Mouse (Mus musculus) limb, embryonic 14.5 days (tissue): ENCODE data around the gene Irf2bp2. TPM values are rescaled to one million over a fixed set of nuclear protein-coding genes. Genes with fewer than 3 reads are reported as not detected.

Experiments used
- ATAC-seq: fragments of 200-750 bp; cut with Nextera tagmentation; 2 replicates; pipeline ENCODE4 v1.8.0; 2017; ENCODE audit warnings: low read depth, moderate number of reproducible peaks, moderate TSS enrichment; ENCODE audit not compliant: low FRiP score
- DNase-seq: peaks from one replicate; pipeline ENCODE4 v3.0.0-alpha.2; 2015; ENCODE audit warnings: low spot score
- H3K27ac ChIP-seq: fragments of 300-500 bp; sonication (generic); replicated peaks from 2 replicates; pipeline ENCODE4 v1.5.1; 2014; ENCODE audit warnings: low read depth, mild to moderate bottlenecking, low read length, moderate library complexity, mixed read lengths
- H3K27me3 ChIP-seq: fragments of 300-500 bp; sonication (generic); 2 replicates; pipeline ENCODE4 v1.6.1; 2014; ENCODE audit warnings: low read length, mixed read lengths; ENCODE audit not compliant: control insufficient read depth, insufficient read depth
- H3K36me3 ChIP-seq: fragments of 300-500 bp; sonication (generic); 2 replicates; pipeline ENCODE4 v1.6.1; 2014; ENCODE audit warnings: mild to moderate bottlenecking, low read length, moderate library complexity, mixed read lengths; ENCODE audit not compliant: control insufficient read depth, insufficient read depth
- H3K4me1 ChIP-seq: fragments of 300-500 bp; sonication (generic); 2 replicates; pipeline ENCODE4 v1.6.1; 2014; ENCODE audit warnings: antibody characterized with exemption, low read length, mixed read lengths; ENCODE audit not compliant: control insufficient read depth, insufficient read depth
- H3K4me2 ChIP-seq: fragments of 300-500 bp; sonication (generic); replicated peaks from 2 replicates; pipeline ENCODE4 v1.6.1; 2014; ENCODE audit warnings: low read depth, mild to moderate bottlenecking, low read length, moderate library complexity; ENCODE audit not compliant: severe bottlenecking
- H3K4me3 ChIP-seq: fragments of 300-500 bp; sonication (generic); replicated peaks from 2 replicates; pipeline ENCODE4 v1.5.1; 2014; ENCODE audit warnings: low read length
- H3K9ac ChIP-seq: fragments of 300-500 bp; sonication (generic); 2 replicates; pipeline ENCODE4 v1.6.1; 2014; ENCODE audit warnings: mild to moderate bottlenecking, low read depth, low read length, moderate library complexity; ENCODE audit not compliant: severe bottlenecking
- H3K9me3 ChIP-seq: fragments of 300-500 bp; sonication (generic); 2 replicates; pipeline ENCODE4 v1.6.1; 2016; ENCODE audit warnings: low read length; ENCODE audit not compliant: control insufficient read depth
- POLR2A ChIP-seq: fragments of 200-500 bp; IDR thresholded peaks from 2 replicates; pipeline ENCODE4 v1.8.0; 2012; ENCODE audit warnings: inconsistent platforms, mild to moderate bottlenecking, moderate library complexity, borderline replicate concordance; ENCODE audit not compliant: insufficient read depth, insufficient read length; ENCODE audit errors: extremely low read depth
- WGBS: fragments of 180-500 bp; shearing (Covaris S2); extraction: QIAGEN DNeasy Blood & Tissue Kit; methylation state at CpG from one replicate; pipeline ENCODE4 v1.1.7; 2014; 5-methylcytosine and 5-hydroxymethylcytosine counted together
- polyA plus RNA-seq, 2 experiments: library from polyadenylated mRNA; depleted of rRNA in 1 of 2; stranded (reverse) in 1 of 2; unstranded in 1 of 2; fragments of >200 nt; fragmentation: Nextera tagmentation in 1 of 2; extraction: Ambion mirVana in 1 of 2; gene quantifications; 2 replicates each; pipeline versions ENCODE4 v1.2.1 to v1.2.3; 2012 to 2014

The Irf2bp2 gene
- polyA plus RNA-seq, 2 experiments = 10.1 to 44.5 TPM

DNA sequence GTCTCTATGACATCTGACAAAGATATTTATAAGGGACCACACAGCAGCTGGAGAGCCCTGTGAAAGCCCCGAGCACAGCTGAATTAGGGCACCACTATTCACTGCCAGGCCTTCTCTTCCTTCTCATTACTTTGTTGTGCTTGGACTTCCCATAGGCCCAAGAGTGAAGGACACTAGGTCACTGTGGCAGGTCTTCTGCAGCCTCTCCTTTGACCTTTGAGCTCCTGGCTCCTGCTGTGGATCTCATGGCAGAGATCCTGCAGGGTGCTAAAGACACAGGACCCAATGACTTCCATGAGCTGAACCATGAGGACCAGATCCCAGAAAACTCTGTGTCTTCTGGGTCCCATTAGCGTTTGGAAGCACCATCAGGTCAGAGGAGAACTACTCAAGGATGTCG lies 15.1 kb downstream of the Irf2bp2 start:
- ATAC-seq (no peak), DNase-seq (no peak)
- TF ChIP-seq POLR2A = no peak
- H3K4me2 ChIP-seq = no peak overlapping the region
- 84% methylated on average over 3 of the region's 3 CpGs for WGBS
- no peaks in the 10 kb centered on the region for H3K9me3 ChIP-seq
- H3K36me3 ChIP-seq = no peaks in the 10 kb centered on the region
- H3K4me1 ChIP-seq = peaks cover 7% of the 10 kb centered on the region; the same call in 1 of the 2 replicates
- H3K27ac ChIP-seq = no peak overlapping the region
- no peak overlapping the region for H3K4me3 ChIP-seq
- no peak overlapping the region for H3K9ac ChIP-seq
- no peaks in the 10 kb centered on the region for H3K27me3 ChIP-seq

DNA sequence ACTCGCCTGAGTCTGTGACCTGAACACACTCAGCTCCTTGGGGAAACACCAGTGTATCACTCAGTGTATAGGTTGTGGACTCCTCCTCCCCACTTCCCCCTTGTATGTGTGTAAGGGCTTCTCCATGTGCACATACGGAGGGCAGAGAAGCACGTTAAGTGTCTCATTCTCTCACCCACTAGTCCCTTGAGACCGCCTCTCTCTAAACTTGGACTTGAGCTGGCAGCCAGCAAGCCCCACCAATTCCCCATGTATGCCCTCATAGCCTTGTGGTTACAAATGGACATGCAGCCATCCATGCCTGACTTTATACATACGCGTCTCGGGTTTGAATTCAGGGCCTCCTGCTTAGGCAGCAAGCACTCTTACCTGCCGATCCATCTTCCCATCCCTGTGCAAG lies 16.9 kb downstream of the Irf2bp2 start:
- Histone ChIP-seq H3K4me1 (no peaks in the 10 kb centered on the region), H3K36me3 (no peaks in the 10 kb centered on the region), H3K27ac (no peak overlapping the region), H3K9ac (no peak overlapping the region), H3K9me3 (no peaks in the 10 kb centered on the region), H3K4me2 (no peak overlapping the region), H3K4me3 (no peak overlapping the region), H3K27me3 (no peaks in the 10 kb centered on the region)
- ATAC-seq (no peak), DNase-seq (no peak)
- no peak for TF ChIP-seq POLR2A
- 82% methylated on average over 8 of the region's 8 CpGs for WGBS

DNA sequence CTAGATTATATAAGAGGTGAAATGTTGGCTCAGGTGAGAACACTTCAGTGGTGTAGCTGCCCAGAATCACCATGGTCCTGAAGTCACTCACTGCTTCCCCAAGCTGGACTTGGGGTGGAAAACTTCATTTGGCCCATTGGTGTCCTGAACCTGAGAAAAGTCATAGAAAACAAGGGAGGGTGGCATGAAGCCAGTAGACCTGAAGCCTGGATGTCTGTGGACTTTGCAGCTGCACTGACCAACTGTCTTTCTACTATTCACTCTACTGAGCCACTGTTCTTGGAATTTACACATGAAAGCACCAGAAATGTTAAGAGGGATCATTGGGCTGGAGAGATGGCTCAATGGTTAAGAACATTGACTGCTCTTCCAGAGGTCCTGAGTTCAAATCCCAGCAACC lies 17.7 kb downstream of the Irf2bp2 start:
- H3K27me3 ChIP-seq = no peaks in the 10 kb centered on the region
- no peak for DNase-seq
- H3K4me2 ChIP-seq = no peak overlapping the region
- no peaks in the 10 kb centered on the region for H3K36me3 ChIP-seq
- no peaks in the 10 kb centered on the region for H3K9me3 ChIP-seq
- TF ChIP-seq POLR2A = no peak
- H3K4me1 ChIP-seq = no peaks in the 10 kb centered on the region
- H3K9ac ChIP-seq = no peak overlapping the region
- no peak for ATAC-seq
- H3K4me3 ChIP-seq = no peak overlapping the region
- H3K27ac ChIP-seq = no peak overlapping the region

DNA sequence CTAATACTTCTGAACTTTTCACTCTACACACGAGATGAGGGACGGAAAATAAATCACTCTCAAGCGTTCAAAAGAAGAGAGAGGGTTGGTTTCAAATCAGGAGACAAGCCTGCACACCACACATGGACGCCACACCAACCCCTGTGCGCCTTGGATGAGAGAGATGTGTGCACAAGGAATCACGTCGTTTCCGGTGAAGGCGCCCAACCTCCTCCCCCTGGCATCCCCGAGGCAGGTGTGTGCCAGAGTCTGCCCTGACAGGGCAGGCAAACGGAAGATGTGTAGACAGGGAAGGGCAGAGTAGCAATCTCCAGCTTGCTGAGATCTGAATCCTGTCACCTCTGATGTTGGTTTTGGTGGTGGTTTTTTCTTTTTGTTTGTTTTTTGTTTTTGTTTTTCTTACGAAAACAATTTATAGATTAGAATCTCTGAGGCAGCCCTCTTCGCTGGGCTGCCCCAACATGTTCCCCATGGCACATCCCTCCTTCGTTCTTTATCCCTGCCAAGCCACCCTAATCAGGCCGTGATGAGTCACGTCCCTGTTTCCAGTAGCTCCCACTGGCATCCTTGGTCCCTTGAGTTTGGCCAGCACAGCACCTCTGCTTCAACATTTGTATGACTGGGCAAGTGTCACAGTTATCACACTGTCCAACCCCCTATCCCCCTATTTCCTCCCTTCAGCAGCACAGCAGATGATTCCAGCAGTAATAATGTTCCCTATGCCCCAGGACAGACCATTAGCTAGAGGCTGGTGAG lies 18.7 kb downstream of the Irf2bp2 start:
- no peaks in the 10 kb centered on the region for H3K9me3 ChIP-seq
- no peak for TF ChIP-seq POLR2A
- no peaks in the 10 kb centered on the region for H3K27me3 ChIP-seq
- no peaks in the 10 kb centered on the region for H3K36me3 ChIP-seq
- no peak overlapping the region for H3K4me3 ChIP-seq
- H3K9ac ChIP-seq = no peak overlapping the region
- H3K4me1 ChIP-seq = peaks cover 3% of the 10 kb centered on the region; the same call in 1 of the 2 replicates
- no peak overlapping the region for H3K27ac ChIP-seq
- no peak for ATAC-seq
- H3K4me2 ChIP-seq = no peak overlapping the region
- no peak for DNase-seq
- 80% methylated on average over 16 of the region's 16 CpGs for WGBS

DNA sequence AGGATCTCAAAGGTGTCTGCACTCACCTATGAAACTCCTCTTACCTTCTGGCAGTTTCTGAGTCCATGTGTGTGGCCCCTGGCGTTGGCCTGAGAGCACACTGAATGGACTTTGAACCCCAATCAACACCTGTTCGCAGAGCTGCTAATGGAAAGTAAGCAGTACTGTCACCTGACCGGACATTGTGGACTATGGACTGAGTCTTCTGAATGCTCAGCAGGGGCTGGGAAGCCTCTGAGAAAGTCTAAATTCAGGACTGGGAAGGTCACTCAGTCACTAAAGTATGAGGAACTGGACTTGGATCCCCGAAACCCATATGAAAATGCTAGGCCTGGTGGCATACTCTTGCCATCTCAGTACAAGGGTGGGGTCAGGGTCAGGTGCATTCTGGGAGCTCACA lies 19.9 kb downstream of the Irf2bp2 start:
- Histone ChIP-seq H3K9me3 (no peaks in the 10 kb centered on the region), H3K36me3 (no peaks in the 10 kb centered on the region), H3K4me3 (no peak overlapping the region), H3K4me2 (no peak overlapping the region), H3K9ac (no peak overlapping the region), H3K4me1 (peaks cover 6% of the 10 kb centered on the region; the same call in 1 of the 2 replicates), H3K27me3 (no peaks in the 10 kb centered on the region), H3K27ac (no peak overlapping the region)
- 86% methylated on average over 4 of the region's 4 CpGs for WGBS
- ATAC-seq = no peak
- DNase-seq = no peak
- TF ChIP-seq POLR2A = no peak
